Mouse (Mus musculus) hindbrain, embryonic 13.5 days (tissue): ENCODE results near the gene Prr22. TPM values are rescaled to one million over a fixed set of nuclear protein-coding genes. Genes with fewer than 3 reads are reported as not detected.

ENCODE experiments used
- ATAC-seq: fragments of 200-750 bp; cut with Nextera tagmentation; 2 replicates; pipeline ENCODE4 v1.8.0; 2017; ENCODE audit warnings: moderate TSS enrichment; ENCODE audit not compliant: low FRiP score
- H3K27ac ChIP-seq: fragments of 300-500 bp; sonication (generic); 2 replicates; pipeline ENCODE4 v1.5.1; 2015; ENCODE audit warnings: inconsistent platforms, mild to moderate bottlenecking, moderate library complexity
- H3K27me3 ChIP-seq: fragments of 300-500 bp; sonication (generic); 2 replicates; pipeline ENCODE4 v1.6.1; 2015; ENCODE audit warnings: mild to moderate bottlenecking, inconsistent platforms
- H3K36me3 ChIP-seq: fragments of 300-500 bp; sonication (generic); 2 replicates; pipeline ENCODE4 v1.6.1; 2015; ENCODE audit warnings: mild to moderate bottlenecking, inconsistent platforms
- H3K4me1 ChIP-seq: fragments of 300-500 bp; sonication (generic); replicated peaks from 2 replicates; pipeline ENCODE4 v1.6.1; 2015; ENCODE audit warnings: inconsistent platforms
- H3K4me2 ChIP-seq: fragments of 300-500 bp; sonication (generic); 2 replicates; pipeline ENCODE4 v1.6.1; 2015; ENCODE audit warnings: inconsistent platforms, mild to moderate bottlenecking, moderate library complexity
- H3K4me3 ChIP-seq: fragments of 300-500 bp; sonication (generic); 2 replicates; pipeline ENCODE4 v1.5.1; 2015; ENCODE audit warnings: mild to moderate bottlenecking, inconsistent platforms
- H3K9ac ChIP-seq: fragments of 300-500 bp; sonication (generic); 2 replicates; pipeline ENCODE4 v1.6.1; 2015; ENCODE audit warnings: mild to moderate bottlenecking, inconsistent platforms
- H3K9me3 ChIP-seq: fragments of 300-500 bp; sonication (generic); 2 replicates; pipeline ENCODE4 v1.6.1; 2016; ENCODE audit warnings: inconsistent platforms
- WGBS: fragments of 180-500 bp; shearing (Covaris S2); methylation state at CpG from one replicate; pipeline ENCODE4 v1.1.7; 2015; 5-methylcytosine and 5-hydroxymethylcytosine counted together
- polyA plus RNA-seq: library from polyadenylated mRNA; unstranded; fragments of >200 nt; fragmentation: Nextera tagmentation; extraction: Ambion mirVana; gene quantifications from 2 replicates; pipeline ENCODE4 v1.2.1, GENCODE M21; 2015

Gene Prr22
- polyA plus RNA-seq = 1.0 TPM in 2 replicates

GRCm38 (mm10) chr17:56769950-56770349 is at the start of gene Prr22:
Gene Prr22 (plus strand): TSS chr17:56770250.
- Histone ChIP-seq H3K4me3 (no peak within 1 kb of the TSS), H3K9ac (no peak within 1 kb of the TSS), H3K27ac (no peak within 1 kb of the TSS), H3K36me3 (peaks cover 55% of the 10 kb centered on the region), H3K9me3 (no peaks in the 10 kb centered on the region), H3K4me2 (no peak within 1 kb of the TSS), H3K27me3 (no peaks in the 10 kb centered on the region), H3K4me1 (peaks cover 6% of the 10 kb centered on the region)
- WGBS = 90% methylated on average over 5 of the region's 5 CpGs
- ATAC-seq = no peak

- H3K27ac ChIP-seq = no peak overlapping the region
- H3K27me3 ChIP-seq = no peaks in the 10 kb centered on the region
- H3K9me3 ChIP-seq = no peaks in the 10 kb centered on the region
- H3K9ac ChIP-seq = no peak overlapping the region
- H3K4me3 ChIP-seq = no peak overlapping the region
- no peak overlapping the region for H3K4me2 ChIP-seq
- H3K4me1 ChIP-seq = peaks cover 28% of the 10 kb centered on the region
- WGBS = 86% methylated on average over 5 of the region's 5 CpGs
- no peak for ATAC-seq
- peaks cover 47% of the 10 kb centered on the region for H3K36me3 ChIP-seq
Observed at GRCm38 (mm10) chr17:56722441-56722840, 47.6 kb upstream of the Prr22 start.

- Histone ChIP-seq H3K4me3 (no peak overlapping the region), H3K4me1 (peaks cover 29% of the 10 kb centered on the region), H3K27ac (no peak overlapping the region), H3K9ac (peak overlapping the region; percentile 39; the same call in 1 of the 2 replicates), H3K4me2 (no peak overlapping the region), H3K36me3 (peaks cover 47% of the 10 kb centered on the region), H3K27me3 (no peaks in the 10 kb centered on the region), H3K9me3 (no peaks in the 10 kb centered on the region)
- 87% methylated on average over 11 of the region's 11 CpGs for WGBS
- no peak for ATAC-seq
Observed at GRCm38 (mm10) chr17:56723419-56724161, 46.5 kb upstream of the Prr22 start.

GRCm38 (mm10) chr17:56727029-56727649 is 42.9 kb upstream of the Prr22 start:
- H3K9ac ChIP-seq = no peak overlapping the region
- 18% methylated on average over 7 of the region's 7 CpGs for WGBS
- H3K9me3 ChIP-seq = no peaks in the 10 kb centered on the region
- H3K4me3 ChIP-seq = no peak overlapping the region
- H3K27ac ChIP-seq = no peak overlapping the region
- H3K27me3 ChIP-seq = no peaks in the 10 kb centered on the region
- peaks cover 18% of the 10 kb centered on the region; the same call in 1 of the 2 replicates for H3K4me1 ChIP-seq
- ATAC-seq = no peak
- H3K4me2 ChIP-seq = no peak overlapping the region
- H3K36me3 ChIP-seq = peaks cover 33% of the 10 kb centered on the region

- Histone ChIP-seq H3K27ac (no peak overlapping the region), H3K27me3 (no peaks in the 10 kb centered on the region), H3K4me3 (no peak overlapping the region), H3K4me2 (no peak overlapping the region), H3K9ac (no peak overlapping the region), H3K36me3 (peaks cover 28% of the 10 kb centered on the region), H3K4me1 (peaks cover 18% of the 10 kb centered on the region; the same call in 1 of the 2 replicates), H3K9me3 (no peaks in the 10 kb centered on the region)
- WGBS = 17% methylated on average over 12 of the region's 12 CpGs
- ATAC-seq = no peak
Observed at GRCm38 (mm10) chr17:56727659-56728058, 42.4 kb upstream of the Prr22 start.

GRCm38 (mm10) chr17:56728117-56728516 is 41.9 kb upstream of the Prr22 start:
- H3K4me2 ChIP-seq = no peak overlapping the region
- no peaks in the 10 kb centered on the region for H3K9me3 ChIP-seq
- peaks cover 18% of the 10 kb centered on the region; the same call in 1 of the 2 replicates for H3K4me1 ChIP-seq
- no peak overlapping the region for H3K4me3 ChIP-seq
- WGBS = 41% methylated on average over 12 of the region's 12 CpGs
- peaks cover 23% of the 10 kb centered on the region for H3K36me3 ChIP-seq
- H3K9ac ChIP-seq = no peak overlapping the region
- no peak for ATAC-seq
- no peaks in the 10 kb centered on the region for H3K27me3 ChIP-seq
- H3K27ac ChIP-seq = no peak overlapping the region

- Histone ChIP-seq H3K9ac (no peak overlapping the region), H3K27ac (no peak overlapping the region), H3K4me2 (no peak overlapping the region), H3K4me1 (peaks cover 18% of the 10 kb centered on the region; the same call in 1 of the 2 replicates), H3K4me3 (no peak overlapping the region), H3K27me3 (no peaks in the 10 kb centered on the region), H3K9me3 (no peaks in the 10 kb centered on the region), H3K36me3 (peaks cover 13% of the 10 kb centered on the region)
- WGBS = 52% methylated on average over 6 of the region's 6 CpGs
- no peak for ATAC-seq
Observed at GRCm38 (mm10) chr17:56729151-56729550, 40.9 kb upstream of the Prr22 start.

- 0 out of 2 replicates have a peak, but pooled peaks cover 2% of the 10 kb centered on the region for H3K27me3 ChIP-seq
- peaks cover 18% of the 10 kb centered on the region; the same call in 1 of the 2 replicates for H3K4me1 ChIP-seq
- no peak overlapping the region for H3K9ac ChIP-seq
- ATAC-seq = no peak
- H3K27ac ChIP-seq = no peak overlapping the region
- no peak overlapping the region for H3K4me2 ChIP-seq
- 56% methylated on average over 2 of the region's 2 CpGs for WGBS
- H3K36me3 ChIP-seq = peaks cover 9% of the 10 kb centered on the region
- no peak overlapping the region for H3K4me3 ChIP-seq
- no peaks in the 10 kb centered on the region for H3K9me3 ChIP-seq
Observed at GRCm38 (mm10) chr17:56729656-56730055, 40.4 kb upstream of the Prr22 start.

- WGBS = 43% methylated on average over 8 of the region's 8 CpGs
- no peak for ATAC-seq
Observed at GRCm38 (mm10) chr17:56736534-56736933, 33.5 kb upstream of the Prr22 start.

GRCm38 (mm10) chr17:56738221-56738620 is 31.8 kb upstream of the Prr22 start:
- no peaks in the 10 kb centered on the region for H3K4me1 ChIP-seq
- H3K4me2 ChIP-seq = no peak overlapping the region
- no peak overlapping the region for H3K27ac ChIP-seq
- no peaks in the 10 kb centered on the region for H3K36me3 ChIP-seq
- 86% methylated on average over 10 of the region's 10 CpGs for WGBS
- no peak overlapping the region for H3K9ac ChIP-seq
- no peaks in the 10 kb centered on the region for H3K9me3 ChIP-seq
- H3K27me3 ChIP-seq = 0 out of 2 replicates have a peak, but pooled peaks cover 6% of the 10 kb centered on the region
- no peak overlapping the region for H3K4me3 ChIP-seq
- no peak for ATAC-seq

More at GRCm38 (mm10) chr17:56736534-56736933, 33.5 kb upstream of the Prr22 start:
- no peaks in the 10 kb centered on the region for H3K36me3 ChIP-seq
- H3K27ac ChIP-seq = no peak overlapping the region
- no peak overlapping the region for H3K4me2 ChIP-seq
- no peaks in the 10 kb centered on the region for H3K4me1 ChIP-seq
- no peaks in the 10 kb centered on the region for H3K9me3 ChIP-seq
- no peak overlapping the region for H3K4me3 ChIP-seq
- no peak overlapping the region for H3K9ac ChIP-seq
- 0 out of 2 replicates have a peak, but pooled peaks cover 4% of the 10 kb centered on the region for H3K27me3 ChIP-seq

- ATAC-seq = no peak
- no peaks in the 10 kb centered on the region for H3K4me1 ChIP-seq
- H3K9me3 ChIP-seq = no peaks in the 10 kb centered on the region
- H3K36me3 ChIP-seq = no peaks in the 10 kb centered on the region
- no peak overlapping the region for H3K9ac ChIP-seq
- H3K27ac ChIP-seq = no peak overlapping the region
- 0 out of 2 replicates have a peak, but pooled peaks cover 3% of the 10 kb centered on the region for H3K27me3 ChIP-seq
- no peak overlapping the region for H3K4me3 ChIP-seq
- no peak overlapping the region for H3K4me2 ChIP-seq
- 84% methylated on average over 17 of the region's 17 CpGs for WGBS
Observed at GRCm38 (mm10) chr17:56740118-56740787, 29.8 kb upstream of the Prr22 start.

- H3K4me3 ChIP-seq = no peak overlapping the region
- 0 out of 2 replicates have a peak, but pooled peaks cover 3% of the 10 kb centered on the region for H3K27me3 ChIP-seq
- H3K9me3 ChIP-seq = no peaks in the 10 kb centered on the region
- no peak overlapping the region for H3K27ac ChIP-seq
- H3K4me1 ChIP-seq = no peaks in the 10 kb centered on the region
- WGBS = 77% methylated on average over 17 of the region's 17 CpGs
- H3K9ac ChIP-seq = no peak overlapping the region
- ATAC-seq = no peak
- H3K36me3 ChIP-seq = no peaks in the 10 kb centered on the region
- H3K4me2 ChIP-seq = no peak overlapping the region
Observed at GRCm38 (mm10) chr17:56740788-56741160, 29.3 kb upstream of the Prr22 start.
